Mouse (Mus musculus): Measurements from ENCODE around the gene Sirpa. TPM values are rescaled to one million over a fixed set of nuclear protein-coding genes. Genes with fewer than 3 reads are reported as not detected.

Gene Sirpa
- total and polyA plus RNA-seq, 3 experiments = 28.3 to 29.4 (median 28.9) TPM

- Histone ChIP-seq H3K4me1 (ENCODE audit: control insufficient read depth, insufficient read depth, low read length) (no peaks in the 10 kb centered on the region; the same call in 1 of the 2 replicates), H3K27ac (no peak overlapping the region), H3K79me2 (replicated peaks; ENCODE audit: control insufficient read depth, insufficient read depth, low read length) (no peaks in the 10 kb centered on the region), H3K27me3 (ENCODE audit: control insufficient read depth, insufficient read depth, low read length) (no peaks in the 10 kb centered on the region), H3K36me3 (ENCODE audit: control insufficient read depth, insufficient read depth, low read length) (no peaks in the 10 kb centered on the region), H3K9ac (ENCODE audit: low read depth, low read length) (no peak overlapping the region), H3K4me3 (no peak overlapping the region)
- 82% methylated on average over 4 of the region's 4 CpGs for WGBS
- intact Hi-C loops (cut with DNase I) = no loop called here
- TF ChIP-seq CTCF (IDR thresholded peaks at IDR 0.05) = no peak
- TF ChIP-seq EP300 (IDR thresholded peaks at IDR 0.05; ENCODE audit: insufficient read depth, low read depth, low read length) = no peak
- TF ChIP-seq POLR2A (IDR thresholded peaks at IDR 0.05; ENCODE audit: insufficient read depth, low read depth, low read length) = no peak
- no peak for DNase-seq
These were observed 66.2 kb downstream of the Sirpa start for GRCm38 (mm10) chr2:129658796-129659195.

- no peak overlapping the region for H3K27ac ChIP-seq
- no peaks in the 10 kb centered on the region for H3K4me1 ChIP-seq (ENCODE audit: control insufficient read depth, insufficient read depth, low read length)
- WGBS = 46% methylated on average over 6 of the region's 6 CpGs
- DNase-seq = peak; percentile 12 to 30
- H3K36me3 ChIP-seq (ENCODE audit: control insufficient read depth, insufficient read depth, low read length) = no peaks in the 10 kb centered on the region
- H3K4me3 ChIP-seq = no peak overlapping the region
- intact Hi-C loops (cut with DNase I) = loop anchor here (1.0 kb wide), 1 partner anchor 158 kb away; no protein-coding TSS in a partner anchor
- H3K27me3 ChIP-seq (ENCODE audit: control insufficient read depth, insufficient read depth, low read length) = no peaks in the 10 kb centered on the region
- peak; percentile 62 for TF ChIP-seq CTCF (IDR thresholded peaks at IDR 0.05)
- no peak for TF ChIP-seq POLR2A (IDR thresholded peaks at IDR 0.05; ENCODE audit: insufficient read depth, low read depth, low read length)
- no peaks in the 10 kb centered on the region for H3K79me2 ChIP-seq (replicated peaks; ENCODE audit: control insufficient read depth, insufficient read depth, low read length)
- no peak overlapping the region for H3K9ac ChIP-seq (ENCODE audit: low read depth, low read length)
These were observed 67.4 kb downstream of the Sirpa start for GRCm38 (mm10) chr2:129660020-129660419.

GRCm38 (mm10) chr2:129662484-129662883 lies 69.8 kb downstream of the Sirpa start:
- no peak overlapping the region for H3K4me3 ChIP-seq
- H3K79me2 ChIP-seq (replicated peaks; ENCODE audit: control insufficient read depth, insufficient read depth, low read length) = no peaks in the 10 kb centered on the region
- no peak overlapping the region for H3K27ac ChIP-seq
- no peaks in the 10 kb centered on the region for H3K36me3 ChIP-seq (ENCODE audit: control insufficient read depth, insufficient read depth, low read length)
- H3K9ac ChIP-seq (ENCODE audit: low read depth, low read length) = no peak overlapping the region
- WGBS = 30% methylated on average over 4 of the region's 4 CpGs
- no peaks in the 10 kb centered on the region for H3K4me1 ChIP-seq (ENCODE audit: control insufficient read depth, insufficient read depth, low read length)
- intact Hi-C loops (cut with DNase I) = no loop called here
- no peaks in the 10 kb centered on the region for H3K27me3 ChIP-seq (ENCODE audit: control insufficient read depth, insufficient read depth, low read length)
- TF ChIP-seq POLR2A (IDR thresholded peaks at IDR 0.05; ENCODE audit: insufficient read depth, low read depth, low read length) (no peak), CTCF (IDR thresholded peaks at IDR 0.05) (no peak), EP300 (IDR thresholded peaks at IDR 0.05; ENCODE audit: insufficient read depth, low read depth, low read length) (no peak)
- no peak for DNase-seq

GRCm38 (mm10) chr2:129671911-129672310 lies 79.3 kb downstream of the Sirpa start:
- DNase-seq = no peak
- intact Hi-C loops (cut with DNase I) = no loop called here
- Histone ChIP-seq H3K4me3 (no peak overlapping the region), H3K36me3 (ENCODE audit: control insufficient read depth, insufficient read depth, low read length) (no peaks in the 10 kb centered on the region), H3K9ac (ENCODE audit: low read depth, low read length) (no peak overlapping the region), H3K4me1 (ENCODE audit: control insufficient read depth, insufficient read depth, low read length) (no peaks in the 10 kb centered on the region), H3K79me2 (replicated peaks; ENCODE audit: control insufficient read depth, insufficient read depth, low read length) (no peaks in the 10 kb centered on the region), H3K27ac (no peak overlapping the region), H3K27me3 (ENCODE audit: control insufficient read depth, insufficient read depth, low read length) (no peaks in the 10 kb centered on the region)
- 68% methylated on average over 4 of the region's 4 CpGs for WGBS
- TF ChIP-seq EP300 (IDR thresholded peaks at IDR 0.05; ENCODE audit: insufficient read depth, low read depth, low read length) (no peak), POLR2A (IDR thresholded peaks at IDR 0.05; ENCODE audit: insufficient read depth, low read depth, low read length) (no peak), CTCF (IDR thresholded peaks at IDR 0.05) (no peak)

- H3K27ac ChIP-seq = no peak overlapping the region
- 20% methylated on average over 13 of the region's 13 CpGs for WGBS
- peak; percentile 69 to 85 for DNase-seq
- no peaks in the 10 kb centered on the region for H3K79me2 ChIP-seq (replicated peaks; ENCODE audit: control insufficient read depth, insufficient read depth, low read length)
- TF ChIP-seq EP300 (IDR thresholded peaks at IDR 0.05; ENCODE audit: insufficient read depth, low read depth, low read length) (peak; percentile 86), CTCF (IDR thresholded peaks at IDR 0.05) (peak; percentile 95), POLR2A (IDR thresholded peaks at IDR 0.05; ENCODE audit: insufficient read depth, low read depth, low read length) (no peak)
- intact Hi-C loops (cut with DNase I) = loop anchor here (1.0 kb wide), 2 partner anchors 174 to 198 kb away; no protein-coding TSS in a partner anchor
- H3K27me3 ChIP-seq (ENCODE audit: control insufficient read depth, insufficient read depth, low read length) = no peaks in the 10 kb centered on the region
- H3K4me3 ChIP-seq = no peak overlapping the region
- H3K4me1 ChIP-seq (ENCODE audit: control insufficient read depth, insufficient read depth, low read length) = no peaks in the 10 kb centered on the region
- no peak overlapping the region for H3K9ac ChIP-seq (ENCODE audit: low read depth, low read length)
- no peaks in the 10 kb centered on the region for H3K36me3 ChIP-seq (ENCODE audit: control insufficient read depth, insufficient read depth, low read length)
These were observed 82.5 kb downstream of the Sirpa start for GRCm38 (mm10) chr2:129674935-129675634.

- TF ChIP-seq POLR2A (IDR thresholded peaks at IDR 0.05; ENCODE audit: insufficient read depth, low read depth, low read length) (no peak), CTCF (IDR thresholded peaks at IDR 0.05) (no peak), EP300 (IDR thresholded peaks at IDR 0.05; ENCODE audit: insufficient read depth, low read depth, low read length) (no peak)
- H3K9ac ChIP-seq (ENCODE audit: low read depth, low read length) = no peak overlapping the region
- WGBS = 80% methylated on average over 2 of the region's 2 CpGs
- intact Hi-C loops (cut with DNase I) = no loop called here
- no peaks in the 10 kb centered on the region for H3K27me3 ChIP-seq (ENCODE audit: control insufficient read depth, insufficient read depth, low read length)
- no peaks in the 10 kb centered on the region for H3K36me3 ChIP-seq (ENCODE audit: control insufficient read depth, insufficient read depth, low read length)
- no peak for DNase-seq
- H3K4me3 ChIP-seq = no peak overlapping the region
- H3K4me1 ChIP-seq (ENCODE audit: control insufficient read depth, insufficient read depth, low read length) = no peaks in the 10 kb centered on the region
- H3K27ac ChIP-seq = no peak overlapping the region
- H3K79me2 ChIP-seq (replicated peaks; ENCODE audit: control insufficient read depth, insufficient read depth, low read length) = no peaks in the 10 kb centered on the region
These were observed 85.0 kb downstream of the Sirpa start for GRCm38 (mm10) chr2:129677664-129678063.

Measured in heart, adult 2 months (tissue).